Mouse (Mus musculus): ENCODE measurements at regions not wholly inside any gene's neighbourhood (a gene's known extent, or its start where the extent isn't known, plus 50 kb on each side); places are given as distances from the start of the nearest gene placed in this dataset.

GRCm38 (mm10) chr15:62168522-62168921 is 1245.7 kb upstream of the A1bg start:
- TF ChIP-seq CTCF (IDR thresholded peaks at IDR 0.05; ENCODE audit: low read depth, low read length) (no peak), POLR2A (IDR thresholded peaks at IDR 0.05; ENCODE audit: extremely low read depth, insufficient read depth, low read length) (no peak)
